22 mouse cellular contexts compared by ENCODE assay signal in the genomic region with DNA sequence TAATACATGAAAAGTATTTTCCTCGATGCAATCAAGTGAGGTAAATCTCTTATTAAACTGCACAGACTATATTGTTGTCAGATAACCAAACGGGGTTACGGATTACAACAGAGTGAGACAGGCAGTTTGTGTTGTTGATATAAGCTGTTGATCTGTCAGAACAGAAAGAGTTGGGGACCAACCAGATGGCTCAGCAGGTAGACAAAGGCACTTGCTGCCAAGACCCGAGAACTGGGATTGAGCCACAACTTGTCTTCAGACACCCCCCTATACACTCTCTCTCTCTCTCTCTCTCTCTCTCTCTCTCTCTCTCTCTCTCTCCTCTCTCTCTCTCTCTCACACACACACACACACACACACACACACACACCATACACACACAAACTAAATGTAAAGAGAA.
DNase-seq lines count a peak whose midpoint lies in the region; ATAC-seq and TF ChIP-seq lines count a peak whose summit lies in the region.
"Had no signal": no experiment of that assay in that cellular context is flagged by ENCODE, and none has a peak within 500 bp of the region (broad histone marks: within the 10 kb centered on the region; RNA-seq: fewer than 3 reads in every experiment).

No protein-coding gene starts in this region.

- no peaks in the 10 kb centered on the region for H3K27me3 ChIP-seq in forebrain, embryonic 14.5 days (replicated peaks; ENCODE audit: control insufficient read depth, insufficient read depth, low read length)
- no peaks in the 10 kb centered on the region for H3K27me3 ChIP-seq in forebrain, embryonic 10.5 days (ENCODE audit: poor library complexity, severe bottlenecking)
- H3K27me3 ChIP-seq: CH12.LX; embryonic facial prominence, embryonic 13.5 days; embryonic facial prominence, embryonic 15.5 days; forebrain, embryonic 13.5 days had no signal

- no peak overlapping the region for H3K9ac ChIP-seq in forebrain, embryonic 14.5 days (ENCODE audit: low read length)
- H3K9ac ChIP-seq: embryonic facial prominence, embryonic 13.5 days; embryonic facial prominence, embryonic 15.5 days; forebrain, embryonic 13.5 days had no signal

- no peaks in the 10 kb centered on the region for H3K9me3 ChIP-seq in forebrain, embryonic 14.5 days (replicated peaks; ENCODE audit: control insufficient read depth, low read length)
- H3K9me3 ChIP-seq in forebrain, embryonic 10.5 days: no peaks in the 10 kb centered on the region
- H3K9me3 ChIP-seq: embryonic facial prominence, embryonic 13.5 days; embryonic facial prominence, embryonic 15.5 days; forebrain, embryonic 13.5 days had no signal

- no peak for TF ChIP-seq POLR2A in brain, embryonic 14.5 days (IDR thresholded peaks at IDR 0.05; ENCODE audit: borderline replicate concordance, extremely low read depth, insufficient read depth, insufficient read length, poor library complexity, severe bottlenecking)

- no peak for TF ChIP-seq CTCF in brain, embryonic 14.5 days (IDR thresholded peaks at IDR 0.05; ENCODE audit: borderline replicate concordance, extremely low read depth, insufficient read depth, insufficient read length)

- peak; percentile 40; the same call in 1 of the 2 replicates for ATAC-seq in forebrain, embryonic 14.5 days
- ATAC-seq: activated CD4-positive, CD25-positive, alpha-beta regulatory T cell, adult 4 months; CD4-positive, CD25-positive, alpha-beta regulatory T cell, adult 4 months; Patski had no signal

- H3K36me3 ChIP-seq in forebrain, embryonic 14.5 days (ENCODE audit: control insufficient read depth, insufficient read depth, low read length): no peaks in the 10 kb centered on the region
- no peaks in the 10 kb centered on the region for H3K36me3 ChIP-seq in forebrain, embryonic 10.5 days (replicated peaks)
- H3K36me3 ChIP-seq: embryonic facial prominence, embryonic 13.5 days; embryonic facial prominence, embryonic 15.5 days; G1E had no signal

- H3K4me3 ChIP-seq in forebrain, embryonic 14.5 days (ENCODE audit: low read depth, low read length): no peak overlapping the region
- H3K4me3 ChIP-seq in forebrain, embryonic 10.5 days: no peak overlapping the region
- H3K4me3 ChIP-seq: embryonic facial prominence, embryonic 13.5 days; embryonic facial prominence, embryonic 15.5 days; erythroblast, embryonic 14.5 days; forebrain, embryonic 13.5 days had no signal

- H3K27ac ChIP-seq in forebrain, embryonic 14.5 days (ENCODE audit: low read depth, low read length): no peak overlapping the region
- H3K27ac ChIP-seq in forebrain, embryonic 10.5 days: no peak overlapping the region
- H3K27ac ChIP-seq: embryonic facial prominence, embryonic 13.5 days; embryonic facial prominence, embryonic 15.5 days; forebrain, embryonic 13.5 days had no signal

- 49% methylated on average over 4 of the region's 4 CpGs for WGBS in forebrain, embryonic 14.5 days
- 84% methylated on average over 4 of the region's 4 CpGs for WGBS in forebrain, embryonic 10.5 days

- DNase-seq in cerebellum, postnatal 10 days: peak; percentile 54 to 65
- no peak for DNase-seq in cerebellum, adult 11-12 months
- DNase-seq in forebrain, embryonic 14.5 days (ENCODE audit: low spot score): no peak
- no peak for DNase-seq in forebrain, embryonic 10.5 days (ENCODE audit: extremely low spot score, low spot score)
- peak; percentile 54 for DNase-seq in brain, embryonic 14.5 days (ENCODE audit: low read depth)
- DNase-seq: adrenal gland, adult 8-10 months; adrenal gland, postnatal 14 days; adrenal gland, postnatal 36 days; B cell, adult 2 months; cerebellum, adult 11 months; cerebellum, adult 2 months; cerebellum, adult 9-10 months; cerebellum, postnatal 25 days had no signal

- H3K4me1 ChIP-seq in forebrain, embryonic 14.5 days (ENCODE audit: control insufficient read depth, insufficient read depth, low read length): no peaks in the 10 kb centered on the region
- peaks cover 4% of the 10 kb centered on the region; the same call in 1 of the 2 replicates for H3K4me1 ChIP-seq in forebrain, embryonic 10.5 days
- H3K4me1 ChIP-seq: embryonic facial prominence, embryonic 15.5 days had no signal

- H3K4me2 ChIP-seq in forebrain, embryonic 14.5 days (ENCODE audit: low read length): no peak overlapping the region
- H3K4me2 ChIP-seq: embryonic facial prominence, embryonic 13.5 days; embryonic facial prominence, embryonic 15.5 days; forebrain, embryonic 13.5 days had no signal

Comparison
In these comparisons a context has a peak if more than half of its experiments do, and no peak if none do; other contexts are left out.
1. DNase-seq: peak in cerebellum, postnatal 10 days (2 of 2) and brain, embryonic 14.5 days (single experiment); none in cerebellum, adult 11-12 months (single experiment), forebrain, embryonic 14.5 days (single experiment) and forebrain, embryonic 10.5 days (single experiment).